Mouse (Mus musculus): ENCODE results near the gene Tbc1d8.

DNA sequence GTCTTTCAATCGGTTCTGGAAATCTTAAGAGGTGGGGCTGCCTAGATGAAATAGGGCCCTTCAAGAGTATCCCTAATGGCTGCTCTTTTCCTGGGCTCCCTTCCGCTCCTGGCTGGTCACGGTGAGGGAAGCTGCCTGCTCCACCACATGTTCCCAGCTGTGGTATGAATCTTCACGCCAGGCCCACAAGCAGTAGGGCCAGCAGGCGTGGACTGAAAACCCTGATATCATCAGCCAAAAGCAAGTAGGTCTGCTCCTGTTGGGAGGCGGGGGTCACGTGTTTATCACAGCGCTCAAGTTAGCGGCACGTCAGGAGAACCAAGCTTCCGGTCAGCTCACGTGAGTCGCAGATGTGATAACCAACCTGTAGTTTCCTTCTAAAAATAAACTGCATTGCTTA is 12.0 kb downstream of the Tbc1d8 start:
- TF ChIP-seq E2F4 (IDR thresholded peaks at IDR 0.05; ENCODE audit: insufficient read depth): no peak
- TF ChIP-seq MYOD1 (IDR thresholded peaks at IDR 0.05; ENCODE audit: control insufficient read depth in 1 of 3, insufficient read length in 2 of 3, low read depth in 2 of 3): no peak
- no peak for TF ChIP-seq POLR2A (IDR thresholded peaks at IDR 0.05; ENCODE audit: insufficient read length, low read depth)

Measured in myocyte (in vitro differentiated cells).